Mouse (Mus musculus) heart, adult 2 months (tissue): Measurements from ENCODE around the gene Trafd1. TPM values are rescaled to one million over a fixed set of nuclear protein-coding genes. Genes with fewer than 3 reads are reported as not detected.
A peak's percentile ranks its signal among the peaks of the same experiment; 100 is the strongest.
"Not testable (repeated sequence)": the region's sequence is repeated elsewhere in the genome, so short reads cannot be mapped to it uniquely, and the experiment has no call there.

Experiments used
- DNase-seq, 2 experiments: peaks; one replicate each; pipeline ENCODE4 v3.0.0; 2021
- H3K27ac ChIP-seq: fragments of 200-600 bp; 2 replicates; pipeline ENCODE4 v1.8.1; 2022
- H3K27me3 ChIP-seq: fragments of 200-500 bp; 2 replicates; pipeline ENCODE4 v1.6.1; 2012; ENCODE audit warnings: mild to moderate bottlenecking, low read length, inconsistent platforms, mixed read lengths; ENCODE audit not compliant: control insufficient read depth, insufficient read depth
- H3K36me3 ChIP-seq: fragments of 200-500 bp; 2 replicates; pipeline ENCODE4 v1.6.1; 2012; ENCODE audit warnings: low read length, inconsistent platforms; ENCODE audit not compliant: control insufficient read depth, insufficient read depth
- H3K4me1 ChIP-seq: fragments of 200-500 bp; 2 replicates; pipeline ENCODE4 v1.6.1; 2011; ENCODE audit warnings: low read length; ENCODE audit not compliant: control insufficient read depth, insufficient read depth
- H3K4me3 ChIP-seq: fragments of 200-600 bp; 2 replicates; pipeline ENCODE4 v1.8.1; 2022
- H3K79me2 ChIP-seq: fragments of 200-500 bp; replicated peaks from 2 replicates; pipeline ENCODE4 v1.6.1; 2012; ENCODE audit warnings: mild to moderate bottlenecking, inconsistent platforms, low read length, moderate library complexity, mixed read lengths; ENCODE audit not compliant: control insufficient read depth, insufficient read depth
- H3K9ac ChIP-seq: fragments of 200-500 bp; 2 replicates; pipeline ENCODE4 v1.6.1; 2012; ENCODE audit warnings: low read depth, mild to moderate bottlenecking, control low read depth, inconsistent platforms, low read length, mixed read lengths
- CTCF ChIP-seq: fragments of 200-600 bp; IDR thresholded peaks from 2 replicates; pipeline ENCODE4 v1.8.1; 2022; ENCODE audit warnings: antibody characterized with exemption, mild to moderate bottlenecking, moderate library complexity
- EP300 ChIP-seq: fragments of 200-500 bp; IDR thresholded peaks from 2 replicates; pipeline ENCODE4 v1.6.1; 2011; ENCODE audit warnings: low read depth, low read length, control low read depth; ENCODE audit not compliant: insufficient read depth
- POLR2A ChIP-seq: fragments of 200-500 bp; IDR thresholded peaks from 2 replicates; pipeline ENCODE4 v1.6.1; 2011; ENCODE audit warnings: mild to moderate bottlenecking, low read depth, low read length, control low read depth; ENCODE audit not compliant: insufficient read depth
- WGBS: fragments of 180-500 bp; shearing (Covaris S2); methylation state at CpG from one replicate; pipeline ENCODE4 v1.1.7; 2018; 5-methylcytosine and 5-hydroxymethylcytosine counted together
- intact Hi-C: fragments of 180-260 bp; cut with DNase I; formaldehyde crosslinking; loops from one replicate; pipeline ENCODE4 v1.15.1; 2025
- polyA plus RNA-seq: library from polyadenylated mRNA; depleted of rRNA; stranded (reverse); fragments of >200 nt; gene quantifications from 2 replicates; pipeline ENCODE4 v1.2.3, GENCODE M21; 2012; rRNA removed
- total RNA-seq, 2 experiments: library from RNA; stranded (reverse); gene quantifications; 2 replicates each; pipeline ENCODE4 v1.2.3; 2021

The Trafd1 gene
- total and polyA plus RNA-seq, 3 experiments = 47.1 to 78.0 (median 57.9) TPM

DNA sequence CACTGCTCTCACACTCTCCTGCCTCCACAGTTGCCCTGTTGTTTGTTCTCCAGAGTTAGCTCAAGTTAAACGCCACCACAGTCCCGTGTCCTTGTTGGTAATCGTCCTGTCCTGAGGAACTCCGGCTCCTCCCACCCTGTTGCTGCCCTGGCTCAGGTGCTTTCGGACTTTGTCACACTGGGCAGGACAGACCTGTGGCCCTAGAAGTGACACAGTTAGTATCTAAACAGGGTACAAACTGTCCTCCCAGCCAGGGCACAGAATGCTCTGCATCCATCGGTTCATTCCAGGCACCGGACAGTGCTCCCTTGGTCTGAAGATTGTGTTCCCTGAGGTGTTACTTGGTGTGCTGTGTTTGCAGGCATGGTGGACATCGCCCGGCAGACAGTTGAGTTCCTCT lies 51.5 kb downstream of the Trafd1 start:
- no peak overlapping the region for H3K9ac ChIP-seq
- H3K36me3 ChIP-seq = no peaks in the 10 kb centered on the region
- no peak for DNase-seq
- intact Hi-C loops = no loop called here
- H3K27me3 ChIP-seq = no peaks in the 10 kb centered on the region
- no peak overlapping the region for H3K4me3 ChIP-seq
- peaks cover 2% of the 10 kb centered on the region; the same call in 1 of the 2 replicates for H3K4me1 ChIP-seq
- H3K79me2 ChIP-seq = no peaks in the 10 kb centered on the region
- TF ChIP-seq EP300 = no peak
- TF ChIP-seq POLR2A = no peak
- no peak for TF ChIP-seq CTCF
- 90% methylated on average over 9 of the region's 9 CpGs for WGBS
- H3K27ac ChIP-seq = no peak overlapping the region

DNA sequence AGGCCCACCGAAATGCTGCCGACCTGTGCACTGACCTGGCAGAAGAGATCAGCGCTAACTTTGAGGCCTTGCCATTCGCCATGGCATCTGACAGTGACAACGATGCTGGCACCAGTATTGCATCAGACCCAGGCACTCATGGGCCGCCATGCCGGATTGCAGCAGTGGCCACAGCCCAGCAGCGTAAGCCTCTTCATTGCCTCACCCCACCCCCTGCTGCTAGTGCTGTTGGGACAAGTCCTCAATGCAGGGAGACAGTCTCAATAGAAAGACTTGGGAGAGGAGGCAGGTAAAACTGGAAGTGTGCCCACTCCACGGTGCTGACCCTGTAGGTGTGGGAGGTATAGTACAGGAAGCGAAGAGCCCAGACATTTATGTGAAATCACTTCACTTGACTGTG lies 53.7 kb downstream of the Trafd1 start:
- no peaks in the 10 kb centered on the region for H3K36me3 ChIP-seq
- peaks cover 2% of the 10 kb centered on the region; the same call in 1 of the 2 replicates for H3K4me1 ChIP-seq
- no peak overlapping the region for H3K4me3 ChIP-seq
- no peak for DNase-seq
- no peaks in the 10 kb centered on the region for H3K27me3 ChIP-seq
- WGBS = 90% methylated on average over 10 of the region's 10 CpGs
- intact Hi-C loops = no loop called here
- H3K9ac ChIP-seq = no peak overlapping the region
- TF ChIP-seq POLR2A = no peak
- TF ChIP-seq CTCF = no peak
- TF ChIP-seq EP300 = no peak
- no peaks in the 10 kb centered on the region for H3K79me2 ChIP-seq
- no peak overlapping the region for H3K27ac ChIP-seq

DNA sequence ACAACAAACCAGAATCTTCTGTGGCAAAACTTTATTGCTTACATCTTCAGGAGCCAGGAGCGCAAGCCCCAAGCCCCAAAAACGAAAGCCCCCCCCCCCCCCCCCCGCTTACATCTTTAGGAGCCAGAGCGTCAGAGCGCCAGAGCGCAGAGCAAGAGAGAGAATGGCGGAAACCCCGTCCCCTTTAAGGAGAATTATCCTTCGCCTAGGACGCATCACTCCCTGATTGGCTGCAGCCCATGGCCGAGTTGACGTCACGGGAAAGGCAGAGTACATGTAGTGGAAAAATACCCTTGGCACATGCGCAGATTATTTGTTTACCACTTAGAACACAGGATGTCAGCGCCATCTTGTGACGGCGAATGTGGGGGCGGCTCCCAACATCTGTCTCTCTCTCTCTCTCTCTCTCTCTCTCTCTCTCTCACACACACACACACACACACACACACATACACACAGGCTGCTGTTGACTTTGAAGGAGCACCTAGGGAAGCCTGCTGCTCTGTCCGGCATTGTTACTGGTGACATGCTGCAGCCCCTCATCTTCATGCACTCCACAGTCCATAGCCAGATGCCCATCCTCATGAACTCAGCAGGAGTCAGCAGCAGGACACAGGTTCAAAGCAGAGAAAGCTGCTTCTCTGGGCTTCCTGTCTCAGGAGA lies 55.1 kb downstream of the Trafd1 start:
- H3K79me2 ChIP-seq, intact Hi-C loops, H3K4me3 ChIP-seq, H3K27me3 ChIP-seq, H3K36me3 ChIP-seq, H3K27ac ChIP-seq, H3K4me1 ChIP-seq, DNase-seq: not testable (repeated sequence)
- peak overlapping the region; percentile 44 for H3K9ac ChIP-seq
- peak; percentile 52; the same call in 1 of the 2 replicates for TF ChIP-seq POLR2A
- 67% methylated on average over 14 of the region's 19 CpGs for WGBS

DNA sequence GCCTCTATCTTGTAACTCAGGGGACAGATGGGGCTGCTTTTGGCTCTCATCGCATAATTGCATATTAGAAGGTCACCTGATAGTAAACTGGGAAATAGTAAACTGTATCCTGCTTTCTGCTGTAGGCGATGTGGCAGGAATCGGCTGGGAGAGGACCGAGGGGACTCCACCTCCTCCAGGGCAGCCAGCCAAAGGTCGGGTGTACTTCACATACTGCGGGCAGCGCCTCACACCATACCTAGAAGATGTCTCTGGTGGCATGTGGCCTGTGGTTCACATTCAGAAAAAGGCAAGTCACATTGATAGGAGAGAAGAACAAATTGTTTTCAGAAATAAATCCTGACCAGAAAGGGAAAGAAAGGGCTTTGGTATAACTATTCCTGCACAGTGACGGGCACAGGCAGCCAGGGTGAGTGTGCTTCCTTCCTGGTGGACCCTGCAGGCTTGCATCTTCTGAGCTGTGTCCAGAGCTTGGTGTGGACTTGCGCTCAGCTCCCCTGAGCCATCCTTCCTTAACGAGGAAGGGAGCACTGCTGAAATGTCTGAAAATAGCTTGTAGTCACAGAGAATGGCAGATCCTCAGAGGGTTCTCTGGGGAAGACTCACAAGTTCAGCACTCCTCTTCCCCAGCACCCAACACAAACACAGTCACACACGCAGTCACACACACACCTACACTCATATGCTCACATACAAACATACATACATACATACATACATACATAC lies 55.9 kb downstream of the Trafd1 start:
- WGBS = 42% methylated on average over 11 of the region's 11 CpGs
- no peak overlapping the region for H3K9ac ChIP-seq
- DNase-seq = peak in 1 of 2 experiments; percentile 30

DNA sequence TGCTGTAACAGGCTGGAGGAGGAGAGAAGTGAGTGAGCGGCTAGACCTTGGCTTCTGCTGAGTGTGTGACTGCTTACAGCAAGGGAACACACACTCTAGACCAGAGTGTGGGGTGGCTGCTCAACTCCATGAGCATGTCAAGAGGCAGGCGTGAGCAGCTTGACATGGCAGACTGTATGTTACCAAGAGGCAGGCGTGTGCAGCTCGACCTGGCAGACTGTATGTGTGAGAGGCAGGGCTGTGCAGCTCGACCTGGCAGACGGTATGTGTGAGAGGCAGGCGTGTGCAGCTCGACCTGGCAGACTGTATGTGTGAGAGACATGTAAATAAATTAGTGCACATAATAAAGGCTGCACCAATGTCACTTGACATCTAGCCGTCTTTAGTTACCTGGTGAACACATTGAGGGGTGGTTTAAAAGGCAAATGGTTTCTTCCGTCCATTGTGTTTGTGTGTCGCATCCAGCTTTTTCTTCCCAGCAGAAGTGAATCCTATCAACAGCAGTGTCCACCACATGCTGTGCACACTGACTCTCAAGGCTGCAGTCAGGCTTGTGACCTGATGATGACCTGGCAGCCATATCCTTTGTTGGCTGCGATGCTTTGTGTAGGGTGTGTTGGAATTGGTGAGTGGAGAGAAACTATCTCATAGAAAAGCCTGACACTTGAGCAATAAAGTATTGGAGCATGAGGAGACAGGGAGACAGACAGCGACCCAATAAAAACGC lies 59.2 kb downstream of the Trafd1 start:
- Histone ChIP-seq H3K9ac (no peak overlapping the region), H3K27ac (no peak overlapping the region), H3K4me3 (no peak overlapping the region), H3K36me3 (no peaks in the 10 kb centered on the region), H3K27me3 (no peaks in the 10 kb centered on the region), H3K4me1 (peaks cover 2% of the 10 kb centered on the region; the same call in 1 of the 2 replicates), H3K79me2 (no peaks in the 10 kb centered on the region)
- no peak for TF ChIP-seq CTCF
- TF ChIP-seq POLR2A = no peak
- TF ChIP-seq EP300 = no peak
- 93% methylated on average over 14 of the region's 14 CpGs for WGBS
- intact Hi-C loops = no loop called here
- no peak for DNase-seq

More for the DNA sequence above, 55.9 kb downstream of the Trafd1 start:
- Histone ChIP-seq H3K27ac (no peak overlapping the region; the same call in 1 of the 2 replicates), H3K36me3 (no peaks in the 10 kb centered on the region), H3K4me3 (no peak overlapping the region), H3K4me1 (peaks cover 2% of the 10 kb centered on the region; the same call in 1 of the 2 replicates), H3K79me2 (no peaks in the 10 kb centered on the region), H3K27me3 (no peaks in the 10 kb centered on the region)
- TF ChIP-seq CTCF (no peak), EP300 (no peak), POLR2A (no peak)
- intact Hi-C loops = no loop called here

Other genes starting within 250 kb of the Trafd1 start
- gene Ptpn11, start 194.2 kb downstream of the Trafd1 start, total RNA-seq = 100 to 1,000 TPM; 159 to 205 TPM
- gene Ptpn11, start 194.2 kb downstream of the Trafd1 start, polyA plus RNA-seq = 50.7 and 91.1 TPM in 2 replicates
- 100 to 1,000 TPM; 482 to 571 TPM for gene Rpl6, start 181.2 kb downstream of the Trafd1 start, total RNA-seq
- 168 and 230 TPM in 2 replicates for gene Rpl6, start 181.2 kb downstream of the Trafd1 start, polyA plus RNA-seq
- 10 to 100 TPM; 22.6 to 23.1 TPM for gene Hectd4, start 165.4 kb downstream of the Trafd1 start, total RNA-seq
- gene Hectd4, start 165.4 kb downstream of the Trafd1 start, polyA plus RNA-seq = 9.8 and 13.8 TPM in 2 replicates
- 10 to 100 TPM; 21.3 to 22.5 TPM for gene Naa25, start 12.3 kb upstream of the Trafd1 start, total RNA-seq
- 7.1 and 11.1 TPM in 2 replicates for gene Naa25, start 12.3 kb upstream of the Trafd1 start, polyA plus RNA-seq
- gene Tmem116, start 66.3 kb upstream of the Trafd1 start, total RNA-seq = 10 to 100 TPM in 1 of 2 experiments, 1 to 10 TPM in 1; 10.0 to 12.6 TPM
- 16.2 and 27.9 TPM in 2 replicates for gene Tmem116, start 66.3 kb upstream of the Trafd1 start, polyA plus RNA-seq
- 10 to 100 TPM; 67.6 to 73.3 TPM for gene Erp29, start 66.9 kb upstream of the Trafd1 start, total RNA-seq
- gene Erp29, start 66.9 kb upstream of the Trafd1 start, polyA plus RNA-seq = 29.4 and 43.4 TPM in 2 replicates
- gene Adam1b, start 117.8 kb upstream of the Trafd1 start, total RNA-seq = not detected
- 0.04 TPM in 1 of 2 replicates, not detected in the other for gene Adam1b, start 117.8 kb upstream of the Trafd1 start, polyA plus RNA-seq
- gene Adam1a, start 159.8 kb upstream of the Trafd1 start, total RNA-seq = 1 to 10 TPM; 1.0 to 2.5 TPM
- 3.4 and 3.9 TPM in 2 replicates for gene Adam1a, start 159.8 kb upstream of the Trafd1 start, polyA plus RNA-seq
- gene Gm42878, start 159.8 kb upstream of the Trafd1 start, total RNA-seq = under 1 TPM in 1 of 2 experiments, not detected in 1; 0.63 TPM
- 0.16 and 0.79 TPM in 2 replicates for gene Gm42878, start 159.8 kb upstream of the Trafd1 start, polyA plus RNA-seq
- gene Mapkapk5, start 160.3 kb upstream of the Trafd1 start, total RNA-seq = 10 to 100 TPM; 79.8 to 84.2 TPM
- gene Mapkapk5, start 160.3 kb upstream of the Trafd1 start, polyA plus RNA-seq = 33.0 and 67.7 TPM in 2 replicates
- 100 to 1,000 TPM; 339 to 371 TPM for gene Aldh2, start 208.2 kb upstream of the Trafd1 start, total RNA-seq
- 433 and 501 TPM in 2 replicates for gene Aldh2, start 208.2 kb upstream of the Trafd1 start, polyA plus RNA-seq
- 10 to 100 TPM; 68.2 to 80.2 TPM for gene Acad12, start 233.3 kb upstream of the Trafd1 start, total RNA-seq
- gene Acad12, start 233.3 kb upstream of the Trafd1 start, polyA plus RNA-seq = 85.7 and 125 TPM in 2 replicates